Mouse (Mus musculus) cerebellum, adult 9-10 months (tissue): ENCODE measurements around the gene Gm428.
"Not testable (repeated sequence)": the region's sequence is repeated elsewhere in the genome, so short reads cannot be mapped to it uniquely, and the experiment has no call there.

Source experiments
- DNase-seq: peaks from one replicate; pipeline ENCODE4 v3.0.0; 2022

Gm428 gene

DNA sequence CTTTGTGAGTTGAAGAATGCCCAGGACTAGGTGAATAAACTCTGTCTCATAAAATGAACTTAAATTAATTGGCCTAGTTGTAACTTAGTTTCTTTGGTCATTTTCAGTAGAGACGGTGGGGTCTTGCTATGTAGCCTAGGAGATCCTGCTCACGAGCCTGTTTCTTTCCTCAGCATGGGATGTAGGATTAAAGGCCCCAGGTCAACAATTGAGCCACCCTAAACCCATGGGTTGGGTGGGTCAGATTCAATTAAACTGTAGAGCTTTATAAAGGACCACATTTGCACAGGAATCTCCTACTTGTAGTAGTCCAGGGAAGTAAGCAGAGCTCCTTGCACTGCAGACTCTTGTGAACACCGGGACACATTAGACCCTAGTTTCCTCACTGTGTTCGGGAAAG is at the start of gene Gm428:
Gene Gm428 (plus strand): TSS at position 301 of the 400 bp plus-strand sequence.
- DNase-seq: not testable (repeated sequence)

DNA sequence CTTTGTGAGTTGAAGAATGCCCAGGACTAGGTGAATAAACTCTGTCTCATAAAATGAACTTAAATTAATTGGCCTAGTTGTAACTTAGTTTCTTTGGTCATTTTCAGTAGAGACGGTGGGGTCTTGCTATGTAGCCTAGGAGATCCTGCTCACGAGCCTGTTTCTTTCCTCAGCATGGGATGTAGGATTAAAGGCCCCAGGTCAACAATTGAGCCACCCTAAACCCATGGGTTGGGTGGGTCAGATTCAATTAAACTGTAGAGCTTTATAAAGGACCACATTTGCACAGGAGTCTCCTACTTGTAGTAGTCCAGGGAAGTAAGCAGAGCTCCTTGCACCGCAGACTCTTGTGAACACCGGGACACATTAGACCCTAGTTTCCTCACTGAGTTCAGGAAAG is 45.5 kb upstream of the Gm428 start, which contains the start of gene Gm11236:
Gene Gm11236 (plus strand): TSS at position 301 of the 400 bp plus-strand sequence.
- DNase-seq: not testable (repeated sequence)

DNA sequence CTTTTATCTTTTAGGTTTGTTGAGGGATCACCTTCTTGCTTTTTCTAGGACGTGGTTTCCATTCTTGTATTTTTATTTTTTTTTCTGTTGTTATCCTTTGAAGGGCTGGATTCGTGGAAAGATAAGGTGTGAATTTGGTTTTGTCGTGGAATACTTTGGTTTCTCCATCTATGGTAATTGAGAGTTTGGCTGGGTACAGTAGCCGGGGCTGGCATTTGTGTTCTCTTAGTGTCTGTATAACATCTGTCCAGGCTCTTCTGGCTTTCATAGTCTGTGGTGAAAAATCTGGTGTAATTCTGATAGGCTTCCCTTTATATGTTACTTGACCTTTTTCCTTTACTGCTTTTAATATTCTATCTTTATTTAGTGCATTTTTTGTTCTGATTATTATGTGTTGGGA is 21.5 kb upstream of the Gm428 start:
- DNase-seq: not testable (repeated sequence)

DNA sequence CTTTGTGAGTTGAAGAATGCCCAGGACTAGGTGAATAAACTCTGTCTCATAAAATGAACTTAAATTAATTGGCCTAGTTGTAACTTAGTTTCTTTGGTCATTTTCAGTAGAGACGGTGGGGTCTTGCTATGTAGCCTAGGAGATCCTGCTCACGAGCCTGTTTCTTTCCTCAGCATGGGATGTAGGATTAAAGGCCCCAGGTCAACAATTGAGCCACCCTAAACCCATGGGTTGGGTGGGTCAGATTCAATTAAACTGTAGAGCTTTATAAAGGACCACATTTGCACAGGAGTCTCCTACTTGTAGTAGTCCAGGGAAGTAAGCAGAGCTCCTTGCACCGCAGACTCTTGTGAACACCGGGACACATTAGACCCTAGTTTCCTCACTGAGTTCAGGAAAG is 15.3 kb upstream of the Gm428 start, which contains the start of gene Gm11239:
Gene Gm11239 (plus strand): TSS at position 301 of the 400 bp plus-strand sequence.
- not testable (repeated sequence) for DNase-seq

DNA sequence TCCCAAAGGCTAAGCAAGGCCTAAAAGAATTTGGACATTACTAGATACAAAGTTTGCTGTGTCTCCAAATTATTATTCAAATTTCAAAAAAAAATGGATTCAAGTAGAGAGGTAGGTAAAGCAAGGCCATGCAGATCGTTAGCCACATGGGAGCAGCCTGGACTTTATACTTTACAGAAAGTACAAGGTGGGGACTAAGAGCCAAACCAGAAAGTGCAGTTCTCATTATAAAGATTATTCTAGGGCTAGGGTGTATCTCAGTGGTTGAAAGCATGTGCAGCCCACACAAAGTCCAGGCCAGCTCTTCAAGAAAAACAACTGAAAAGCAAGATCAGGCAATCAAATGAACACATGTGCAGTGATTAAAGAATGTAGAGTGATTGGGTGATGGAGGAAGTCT is 35.4 kb downstream of the Gm428 start:
- no peak for DNase-seq

DNA sequence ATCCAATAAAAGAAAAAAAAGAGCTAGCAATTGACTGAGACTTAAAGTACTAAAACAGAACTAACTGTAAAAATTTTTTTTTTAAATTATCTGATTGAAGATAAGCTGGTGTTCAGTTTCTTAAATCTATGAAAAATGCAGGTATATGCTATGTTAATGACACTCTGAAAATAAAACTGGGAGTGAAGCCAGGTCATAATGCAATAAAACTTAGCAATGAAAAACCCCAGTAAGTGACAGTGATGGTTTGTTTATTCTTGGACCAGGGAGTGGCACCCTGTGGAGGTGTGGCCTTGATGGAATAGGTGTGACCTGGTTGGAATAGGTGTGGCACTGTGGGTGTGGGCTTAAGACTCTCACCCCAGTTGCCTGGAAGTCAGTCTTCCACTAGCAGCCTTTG is 36.5 kb downstream of the Gm428 start:
- no peak for DNase-seq
